Mouse (Mus musculus) cortical plate, adult 2 months (tissue): ENCODE measurements around the gene Apopt1.

Experiments used
- CTCF ChIP-seq: fragments of 200-500 bp; IDR thresholded peaks from 2 replicates; pipeline ENCODE4 v1.5.1; 2011; ENCODE audit warnings: mild to moderate bottlenecking, control low read depth, low read length; ENCODE audit not compliant: insufficient read depth; ENCODE audit errors: extremely low read depth
- POLR2A ChIP-seq: fragments of 200-500 bp; IDR thresholded peaks from 2 replicates; pipeline ENCODE4 v1.6.1; 2011; ENCODE audit warnings: mild to moderate bottlenecking, low read length, control low read depth; ENCODE audit not compliant: insufficient read depth; ENCODE audit errors: extremely low read depth

- TF ChIP-seq CTCF (no peak), POLR2A (no peak)
Observed at GRCm38 (mm10) chr12:111756698-111757082, 43.6 kb downstream of the Apopt1 start.
